Comparison of ENCODE assay signal across 8 mouse cellular contexts in genomic region chr9:72639843-72640621, GRCm38 (mm10). TPM values are rescaled to one million over a fixed set of nuclear protein-coding genes. Genes with fewer than 3 reads are reported as not detected.
DNase-seq lines count a peak whose midpoint lies in the region; ATAC-seq and TF ChIP-seq lines count a peak whose summit lies in the region.

No protein-coding gene starts in this region.

- no peaks in the 10 kb centered on the region for H3K36me3 ChIP-seq in hindbrain, embryonic 12.5 days
- H3K36me3 ChIP-seq in macrophage (ENCODE audit: inconsistent target) = no peaks in the 10 kb centered on the region

- peak overlapping the region; percentile 99 for H3K27ac ChIP-seq in hindbrain, embryonic 12.5 days
- H3K27ac ChIP-seq in left cerebral cortex, adult 2 months = peak overlapping the region; percentile 90
- H3K27ac ChIP-seq in macrophage = peak overlapping the region; percentile 12; the same call in 1 of the 2 replicates

- no peak for TF ChIP-seq CTCF in Patski (IDR thresholded peaks at IDR 0.05)
- TF ChIP-seq CTCF in left cerebral cortex, adult 2 months (IDR thresholded peaks at IDR 0.05) = no peak

- no peaks in the 10 kb centered on the region for H3K27me3 ChIP-seq in Patski
- H3K27me3 ChIP-seq in hindbrain, embryonic 12.5 days = no peaks in the 10 kb centered on the region

- in situ Hi-C loops in Patski (cut with MboI; ENCODE audit: low pct_unique_long_range_greater_than_20kb) = loop anchor here (5.0 kb wide), 1 partner anchor 32 kb away; no protein-coding TSS in a partner anchor

- under 1% methylated on average over 27 of the region's 27 CpGs for WGBS in hindbrain, embryonic 12.5 days
- 14% methylated on average over 27 of the region's 27 CpGs for WGBS in macrophage (ENCODE audit: missing documents)

- peak overlapping the region; percentile 60 for H3K4me2 ChIP-seq in hindbrain, embryonic 12.5 days (replicated peaks)

- peaks cover 20% of the 10 kb centered on the region for H3K4me1 ChIP-seq in hindbrain, embryonic 12.5 days

- H3K79me2 ChIP-seq in macrophage (ENCODE audit: inconsistent target) = no peaks in the 10 kb centered on the region

- peak; percentile 75 for ATAC-seq in Patski
- peak; percentile 97 for ATAC-seq in hindbrain, embryonic 12.5 days (ENCODE audit: low FRiP score)

- H3K9ac ChIP-seq in hindbrain, embryonic 12.5 days = peak overlapping the region; percentile 70

- no peaks in the 10 kb centered on the region for H3K9me3 ChIP-seq in hindbrain, embryonic 12.5 days (replicated peaks)

- peak overlapping the region; percentile 34 for H3K4me3 ChIP-seq in hindbrain, embryonic 12.5 days
- peak overlapping the region; percentile 20 for H3K4me3 ChIP-seq in left cerebral cortex, adult 2 months
- H3K4me3 ChIP-seq in macrophage (ENCODE audit: inconsistent target) = no peak overlapping the region

- peak; percentile 79 for DNase-seq in Patski (ENCODE audit: low read depth, low spot score)
- peak; percentile 84 to 88 for DNase-seq in cerebellum, postnatal 14 days
- DNase-seq in frontal cortex, postnatal 14 days (ENCODE audit: low spot score in 2 of 2) = peak; percentile 39 to 58
- peak; percentile 59 to 63 for DNase-seq in left cerebral cortex, adult 2 months (ENCODE audit: extremely low spot score in 1 of 2, low spot score in 2 of 2)
- peak; percentile 74 for DNase-seq in right cerebral cortex, adult 18-20 months
- DNase-seq in urinary bladder, postnatal 14 days (ENCODE audit: low spot score) = peak; percentile 89

- POLR2A ChIA-PET in Patski (lab: Charles Lee) = interaction anchor here (0.6 to 3.5 kb wide), 6 partner anchors 13 to 31 kb away, joined by 3 to 29 read pairs (median 4); partner anchors contain the start of gene Nedd4

- CTCF ChIA-PET in Patski (lab: Charles Lee) = interaction anchor here (4.9 to 8.1 kb wide), 2 partner anchors 24 to 32 kb away, joined by 28 to 78 read pairs; no protein-coding TSS in a partner anchor

- intact Hi-C loops in left cerebral cortex, adult 2 months (cut with DNase I) = no loop called here

RNA-seq across cellular contexts. Expression of gene Nedd4, which starts 22.1 kb away (rescaled TPM):
- polyA plus RNA-seq in Patski (2021) (693 TPM), macrophage (2018) (0.56 to 1.3 TPM (median 0.77 TPM) in 3 replicates)
- polyA plus RNA-seq in hindbrain, embryonic 12.5 days (2016; fragmentation: Nextera tagmentation; extraction: Ambion mirVana) = 704 and 727 TPM in 2 replicates
- 100 to 1,000 TPM; 268 to 283 TPM for total RNA-seq in left cerebral cortex, adult 2 months (2021)
- 10 to 100 TPM in 1 of 26 experiments, 1 to 10 TPM in 14, under 1 TPM in 9, not detected in 2; 0.31 to 70.2 (median 1.3) TPM for total RNA-seq in macrophage (2018; cell fraction: chromatin; rRNA removed)
- total RNA-seq in macrophage (2018; cell fraction: cytosol; rRNA removed) = 1 to 10 TPM in 1 of 26 experiments, under 1 TPM in 25; 0.15 to 1.2 (median 0.40) TPM
- total RNA-seq in macrophage (2018; cell fraction: nucleus; rRNA removed) = 10 to 100 TPM in 1 of 26 experiments, 1 to 10 TPM in 10, under 1 TPM in 15; 0.36 to 13.1 (median 0.91) TPM

Comparison
In these comparisons a context has a peak if more than half of its experiments do, and no peak if none do; other contexts are left out.
1. H3K27ac ChIP-seq: peak in every context shown above with its lines; median percentile 99 in hindbrain, embryonic 12.5 days; 90 in left cerebral cortex, adult 2 months; 12 in macrophage.
2. RNA of gene Nedd4, which starts 22.1 kb away (polyA plus RNA-seq): 704 to 727 TPM in hindbrain, embryonic 12.5 days and 693 TPM in Patski (single experiment); 0.56 to 1.3 TPM in macrophage; every median in the first group is over 100 times any median in the second.
3. Peak in every context shown above with its lines, with median percentiles within 50 percentile points of each other: DNase-seq.